Mouse (Mus musculus) ES-Bruce4 (cell line): ENCODE measurements around the gene Zbtb21. TPM values are rescaled to one million over a fixed set of nuclear protein-coding genes. Genes with fewer than 3 reads are reported as not detected.
"Not testable (repeated sequence)": the region's sequence is repeated elsewhere in the genome, so short reads cannot be mapped to it uniquely, and the experiment has no call there.

ENCODE experiments used
- H3K27ac ChIP-seq: 2 replicates; pipeline ENCODE4 v1.5.1; 2012; ENCODE audit warnings: low read length, inconsistent platforms; ENCODE audit not compliant: insufficient read depth
- H3K27me3 ChIP-seq: 2 replicates; pipeline ENCODE4 v1.6.1; 2012; ENCODE audit warnings: mild to moderate bottlenecking, low read length, inconsistent platforms; ENCODE audit not compliant: control insufficient read depth, poor library complexity, insufficient read depth, severe bottlenecking
- H3K36me3 ChIP-seq: 2 replicates; pipeline ENCODE4 v1.6.1; 2012; ENCODE audit warnings: inconsistent platforms, mild to moderate bottlenecking, low read length, moderate library complexity; ENCODE audit not compliant: control insufficient read depth, poor library complexity, insufficient read depth, severe bottlenecking
- H3K4me1 ChIP-seq: one replicate; pipeline ENCODE4 v1.8.1; 2011; ENCODE audit warnings: low read length; ENCODE audit not compliant: control insufficient read depth, insufficient read depth
- H3K4me3 ChIP-seq: 2 replicates; pipeline ENCODE4 v1.5.1; 2011; ENCODE audit warnings: low read depth, mild to moderate bottlenecking, low read length
- H3K9ac ChIP-seq: 2 replicates; pipeline ENCODE4 v1.6.1; 2012; ENCODE audit warnings: low read depth, mild to moderate bottlenecking, inconsistent platforms; ENCODE audit not compliant: poor library complexity, severe bottlenecking
- H3K9me3 ChIP-seq: replicated peaks from 2 replicates; pipeline ENCODE4 v1.6.1; 2012; ENCODE audit warnings: mild to moderate bottlenecking, low read length, inconsistent platforms; ENCODE audit not compliant: control insufficient read depth, poor library complexity, insufficient read depth, severe bottlenecking
- CTCF ChIP-seq: IDR thresholded peaks from one replicate; pipeline ENCODE4 v1.8.1; 2011; ENCODE audit warnings: low read depth, low read length
- EP300 ChIP-seq: IDR thresholded peaks from 2 replicates; pipeline ENCODE4 v1.6.1; 2011; ENCODE audit warnings: low read depth, low read length; ENCODE audit not compliant: insufficient read depth
- POLR2A ChIP-seq: IDR thresholded peaks from one replicate; pipeline ENCODE4 v1.8.1; 2011; ENCODE audit warnings: low read length; ENCODE audit not compliant: insufficient read depth
- polyA plus RNA-seq: library from polyadenylated mRNA; stranded (reverse); fragments of >200 nt; gene quantifications from 2 replicates; pipeline ENCODE4 v1.2.4, GENCODE M21; 2011; ENCODE audit warnings: low read depth; ENCODE audit not compliant: missing spikeins, insufficient read depth, insufficient read length

Gene Zbtb21
- polyA plus RNA-seq, 1 experiment = 34.8 TPM

- H3K9me3 ChIP-seq = no peaks in the 10 kb centered on the region
- H3K4me3 ChIP-seq = no peak overlapping the region
- TF ChIP-seq CTCF (no peak), EP300 (no peak), POLR2A (no peak)
- H3K4me1 ChIP-seq = peaks cover 3% of the 10 kb centered on the region
- no peak overlapping the region for H3K9ac ChIP-seq
- no peaks in the 10 kb centered on the region for H3K27me3 ChIP-seq
- H3K27ac ChIP-seq = no peak overlapping the region
- peaks cover 35% of the 10 kb centered on the region for H3K36me3 ChIP-seq
Measured at GRCm38 (mm10) chr16:97952801-97953200, 9.6 kb downstream of the Zbtb21 start.

- no peak for TF ChIP-seq CTCF
- no peak for TF ChIP-seq EP300
- no peak for TF ChIP-seq POLR2A
- Histone ChIP-seq H3K4me1 (peaks cover 3% of the 10 kb centered on the region), H3K36me3 (peaks cover 32% of the 10 kb centered on the region), H3K9ac (no peak overlapping the region), H3K27ac (no peak overlapping the region), H3K4me3 (no peak overlapping the region), H3K9me3 (no peaks in the 10 kb centered on the region), H3K27me3 (no peaks in the 10 kb centered on the region)
Measured at GRCm38 (mm10) chr16:97952371-97952770, 10.1 kb downstream of the Zbtb21 start.

GRCm38 (mm10) chr16:97950061-97950460 lies 12.4 kb downstream of the Zbtb21 start:
- no peaks in the 10 kb centered on the region for H3K27me3 ChIP-seq
- H3K4me3 ChIP-seq = no peak overlapping the region
- H3K4me1 ChIP-seq = peaks cover 3% of the 10 kb centered on the region
- no peak overlapping the region for H3K9ac ChIP-seq
- H3K27ac ChIP-seq = no peak overlapping the region
- H3K9me3 ChIP-seq = no peaks in the 10 kb centered on the region
- H3K36me3 ChIP-seq = peaks cover 22% of the 10 kb centered on the region
- TF ChIP-seq EP300 = no peak

- H3K27ac ChIP-seq = no peak overlapping the region
- no peak overlapping the region for H3K9ac ChIP-seq
- peaks cover 22% of the 10 kb centered on the region for H3K36me3 ChIP-seq
- peaks cover 3% of the 10 kb centered on the region for H3K4me1 ChIP-seq
- TF ChIP-seq CTCF (no peak), EP300 (no peak), POLR2A (no peak)
- H3K9me3 ChIP-seq = no peaks in the 10 kb centered on the region
- H3K27me3 ChIP-seq = no peaks in the 10 kb centered on the region
- H3K4me3 ChIP-seq = no peak overlapping the region
Measured at GRCm38 (mm10) chr16:97948836-97949235, 13.6 kb downstream of the Zbtb21 start.

- not testable (repeated sequence) for H3K4me3 ChIP-seq, H3K9ac ChIP-seq, H3K27me3 ChIP-seq, H3K27ac ChIP-seq, H3K9me3 ChIP-seq, H3K4me1 ChIP-seq
- H3K36me3 ChIP-seq = peaks cover 18% of the 10 kb centered on the region
Measured at GRCm38 (mm10) chr16:97946993-97947392, 15.4 kb downstream of the Zbtb21 start.

- H3K9me3 ChIP-seq = no peaks in the 10 kb centered on the region
Measured at GRCm38 (mm10) chr16:97941844-97942243, 20.6 kb downstream of the Zbtb21 start.

More at GRCm38 (mm10) chr16:97941844-97942243, 20.6 kb downstream of the Zbtb21 start:
- no peaks in the 10 kb centered on the region for H3K4me1 ChIP-seq
- H3K4me3 ChIP-seq = no peak overlapping the region
- H3K27ac ChIP-seq = no peak overlapping the region
- no peak overlapping the region for H3K9ac ChIP-seq
- no peaks in the 10 kb centered on the region for H3K36me3 ChIP-seq
- TF ChIP-seq CTCF (no peak), EP300 (no peak), POLR2A (no peak)
- H3K27me3 ChIP-seq = no peaks in the 10 kb centered on the region
